Mouse (Mus musculus): ENCODE data around the gene Rgs6. TPM values are rescaled to one million over a fixed set of nuclear protein-coding genes. Genes with fewer than 3 reads are reported as not detected.

Gene Rgs6
- total RNA-seq, 1 experiment from 2014 or later = not detected

- ATAC-seq (ENCODE audit: extremely low read depth, insufficient number of reproducible peaks, low FRiP score, poor library complexity, severe bottlenecking) = no peak
Measured at GRCm38 (mm10) chr12:83044621-83044990, 456.5 kb downstream of the Rgs6 start.

- no peak for ATAC-seq (ENCODE audit: extremely low read depth, insufficient number of reproducible peaks, low FRiP score, poor library complexity, severe bottlenecking)
Measured at GRCm38 (mm10) chr12:83045001-83045531, 457.0 kb downstream of the Rgs6 start.

DNA sequence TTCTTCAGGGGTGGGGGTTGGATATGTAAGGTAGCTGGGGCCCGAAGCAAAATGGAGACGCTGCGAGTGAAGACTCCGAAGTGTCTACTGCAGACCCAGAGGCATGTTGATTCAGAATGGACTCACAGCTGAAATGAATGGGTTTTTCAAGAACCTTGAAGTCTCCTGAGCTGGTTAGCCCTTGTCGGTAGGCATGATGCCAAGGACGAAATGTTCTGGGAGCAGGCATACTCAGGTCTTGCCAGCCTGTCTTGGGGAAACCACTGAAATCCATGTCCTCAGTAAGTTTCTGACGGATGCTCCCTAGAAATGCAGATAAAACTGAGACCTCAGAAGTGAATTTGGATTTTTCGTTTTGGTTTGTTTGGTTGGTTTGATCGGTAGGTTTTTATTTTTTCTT is 458.6 kb downstream of the Rgs6 start:
- ATAC-seq (ENCODE audit: extremely low read depth, insufficient number of reproducible peaks, low FRiP score, poor library complexity, severe bottlenecking) = no peak

DNA sequence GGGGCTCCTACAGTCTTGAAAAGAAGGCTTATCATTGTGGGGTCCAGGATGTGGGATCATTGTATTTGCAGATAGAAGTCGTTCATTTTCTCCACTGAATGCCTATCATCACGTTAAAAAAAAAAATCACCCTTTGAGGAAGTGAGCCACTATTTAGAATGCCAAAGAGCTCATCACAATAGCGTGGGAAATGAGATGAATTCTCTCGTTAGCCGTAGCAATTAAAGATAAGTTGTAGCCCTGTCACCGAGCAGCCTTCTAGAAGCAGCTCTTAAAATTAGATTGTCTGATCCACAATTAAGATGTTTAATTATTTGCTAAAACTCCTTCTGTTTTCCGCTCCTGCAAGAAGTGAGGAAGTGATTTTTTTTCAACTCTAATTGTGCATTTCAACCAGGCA is 459.6 kb downstream of the Rgs6 start:
- no peak for ATAC-seq (ENCODE audit: extremely low read depth, insufficient number of reproducible peaks, low FRiP score, poor library complexity, severe bottlenecking)

- no peak for ATAC-seq (ENCODE audit: extremely low read depth, insufficient number of reproducible peaks, low FRiP score, poor library complexity, severe bottlenecking)
Measured at GRCm38 (mm10) chr12:83050514-83050913, 462.4 kb downstream of the Rgs6 start.

GRCm38 (mm10) chr12:83052391-83052790 is 464.3 kb downstream of the Rgs6 start:
- no peak for ATAC-seq (ENCODE audit: extremely low read depth, insufficient number of reproducible peaks, low FRiP score, poor library complexity, severe bottlenecking)

GRCm38 (mm10) chr12:83055690-83056089 is 467.6 kb downstream of the Rgs6 start:
- ATAC-seq (ENCODE audit: extremely low read depth, insufficient number of reproducible peaks, low FRiP score, poor library complexity, severe bottlenecking) = no peak

DNA sequence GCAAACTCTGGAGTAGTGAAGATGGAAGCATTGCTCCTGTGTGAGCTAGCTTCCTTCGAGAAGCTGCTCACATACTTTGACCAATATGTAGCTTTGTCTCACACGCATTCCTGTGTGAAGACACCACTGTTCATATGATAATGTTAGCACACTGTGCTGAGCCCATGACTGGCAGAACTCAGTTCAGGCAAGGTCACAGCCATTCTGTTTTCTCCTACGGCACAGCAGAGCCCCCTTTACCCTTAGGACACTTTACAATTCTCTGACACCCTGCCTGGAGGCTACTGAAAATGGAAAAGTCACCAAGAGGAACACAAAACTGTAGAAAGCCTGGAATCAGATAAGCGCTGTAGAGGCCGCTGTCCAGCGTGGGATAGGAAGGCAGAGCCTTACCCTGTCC is 478.3 kb downstream of the Rgs6 start:
- no peak for ATAC-seq (ENCODE audit: extremely low read depth, insufficient number of reproducible peaks, low FRiP score, poor library complexity, severe bottlenecking)

DNA sequence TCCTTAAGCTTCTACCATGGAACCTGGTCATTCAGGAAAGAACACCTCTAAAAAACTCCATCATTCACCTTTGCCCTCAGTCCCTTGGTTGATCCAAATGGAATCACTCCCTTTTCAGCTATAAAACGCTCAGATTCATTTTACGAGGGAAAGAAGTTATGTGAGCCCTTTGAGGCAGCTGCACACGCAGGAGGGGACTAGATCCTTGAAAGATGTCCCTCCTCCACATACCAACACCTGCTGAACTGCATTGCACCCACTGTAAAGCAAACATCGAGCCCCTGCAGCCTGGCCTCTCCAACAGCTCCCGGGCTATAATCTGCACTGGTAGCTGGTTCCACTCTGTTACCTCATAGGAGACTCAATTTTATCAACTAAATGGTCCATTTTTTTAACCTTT is 482.8 kb downstream of the Rgs6 start:
- no peak for ATAC-seq (ENCODE audit: extremely low read depth, insufficient number of reproducible peaks, low FRiP score, poor library complexity, severe bottlenecking)

GRCm38 (mm10) chr12:83072181-83072887 is 484.2 kb downstream of the Rgs6 start:
- no peak for ATAC-seq (ENCODE audit: extremely low read depth, insufficient number of reproducible peaks, low FRiP score, poor library complexity, severe bottlenecking)

DNA sequence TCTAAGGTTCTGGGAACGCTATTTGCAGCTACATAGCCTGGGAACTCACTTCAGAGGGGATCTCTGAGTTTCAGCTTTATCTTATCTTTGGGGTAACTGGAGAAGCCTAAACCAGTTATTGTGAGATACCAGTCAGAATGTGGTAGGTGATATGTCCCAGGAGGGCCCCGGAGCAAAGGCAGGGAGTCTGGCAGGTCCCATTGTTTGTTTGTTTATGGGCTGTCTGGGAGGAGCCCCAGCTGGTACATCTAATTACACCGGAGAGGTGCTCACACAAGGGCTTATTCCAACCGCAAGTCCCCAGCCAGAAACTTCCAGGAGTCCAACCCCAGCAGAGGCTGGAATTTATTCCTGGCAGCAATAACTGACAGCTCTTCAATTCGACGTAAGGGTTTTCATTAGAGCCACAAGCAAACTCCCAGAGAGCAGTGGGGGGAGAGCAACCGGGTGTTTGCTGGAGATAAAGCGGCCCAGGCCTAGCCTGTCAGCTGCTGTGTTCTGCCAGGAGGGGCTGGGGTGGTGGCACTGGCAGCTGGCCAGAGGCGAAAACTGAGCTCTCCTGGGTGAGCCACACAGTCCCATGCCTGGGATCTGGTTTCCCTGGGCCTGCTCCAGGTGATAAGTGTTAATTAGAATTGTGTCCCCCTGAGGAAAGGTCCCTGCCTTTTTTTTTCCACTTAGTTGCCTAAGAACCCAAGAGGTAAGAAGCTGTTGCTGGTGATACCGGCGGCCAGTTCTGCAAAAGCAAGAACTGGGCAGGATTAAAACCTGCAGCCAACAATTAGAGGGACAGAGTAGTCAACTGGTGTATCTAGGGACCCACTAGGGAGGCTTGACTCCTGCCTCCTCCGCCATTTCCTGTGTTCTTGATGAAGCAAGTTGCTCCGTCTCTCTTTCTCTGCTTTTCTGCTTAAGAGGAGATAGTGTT is 485.1 kb downstream of the Rgs6 start:
- ATAC-seq (ENCODE audit: extremely low read depth, insufficient number of reproducible peaks, low FRiP score, poor library complexity, severe bottlenecking) = no peak

- no peak for ATAC-seq (ENCODE audit: extremely low read depth, insufficient number of reproducible peaks, low FRiP score, poor library complexity, severe bottlenecking)
Measured at GRCm38 (mm10) chr12:83073879-83074368, 485.8 kb downstream of the Rgs6 start.

- ATAC-seq (ENCODE audit: extremely low read depth, insufficient number of reproducible peaks, low FRiP score, poor library complexity, severe bottlenecking) = no peak
Measured at GRCm38 (mm10) chr12:83076179-83076578, 488.1 kb downstream of the Rgs6 start.

- ATAC-seq (ENCODE audit: extremely low read depth, insufficient number of reproducible peaks, low FRiP score, poor library complexity, severe bottlenecking) = no peak
Measured at GRCm38 (mm10) chr12:83077486-83077885, 489.4 kb downstream of the Rgs6 start.

DNA sequence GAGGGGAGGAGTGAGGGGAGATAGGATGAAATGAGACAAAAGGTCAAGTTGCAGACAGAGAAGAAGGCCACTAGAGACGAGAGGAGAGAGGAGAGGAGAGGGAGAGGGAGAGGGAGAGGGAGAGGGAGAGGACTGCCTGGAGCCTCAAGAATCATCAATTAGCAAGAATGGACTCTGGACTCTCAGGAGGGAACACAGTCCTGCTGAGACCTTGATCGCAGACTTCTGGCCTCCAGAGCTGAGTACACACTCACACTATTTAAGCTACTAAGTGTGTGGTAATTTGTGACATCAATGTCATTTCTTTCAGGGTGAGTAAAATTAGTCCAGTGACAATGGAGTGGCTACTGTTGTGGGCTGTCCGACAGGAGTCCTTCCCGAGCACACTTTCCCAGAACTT is 495.3 kb downstream of the Rgs6 start:
- ATAC-seq (ENCODE audit: extremely low read depth, insufficient number of reproducible peaks, low FRiP score, poor library complexity, severe bottlenecking) = no peak

DNA sequence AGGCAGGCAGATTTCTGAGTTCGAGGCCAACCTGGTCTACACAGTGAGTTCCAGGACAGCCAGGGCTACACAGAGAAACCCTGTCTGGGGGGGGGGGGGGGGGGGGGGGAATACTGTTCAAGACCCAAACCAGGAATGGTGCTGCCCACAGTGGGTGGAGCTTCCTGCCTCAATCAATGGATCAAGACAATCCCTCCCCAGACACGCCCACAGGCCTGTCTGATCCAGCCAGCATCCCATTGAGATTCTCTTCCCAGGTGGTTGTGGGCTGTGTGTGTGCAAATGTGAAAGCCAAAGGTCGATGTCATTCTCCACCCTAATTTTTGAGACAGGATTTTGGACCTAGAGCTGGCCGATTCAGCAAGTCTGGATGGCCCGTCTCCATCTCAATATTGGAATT is 496.5 kb downstream of the Rgs6 start:
- ATAC-seq (ENCODE audit: extremely low read depth, insufficient number of reproducible peaks, low FRiP score, poor library complexity, severe bottlenecking) = no peak

GRCm38 (mm10) chr12:83087010-83087409 is 498.9 kb downstream of the Rgs6 start:
- no peak for ATAC-seq (ENCODE audit: extremely low read depth, insufficient number of reproducible peaks, low FRiP score, poor library complexity, severe bottlenecking)

DNA sequence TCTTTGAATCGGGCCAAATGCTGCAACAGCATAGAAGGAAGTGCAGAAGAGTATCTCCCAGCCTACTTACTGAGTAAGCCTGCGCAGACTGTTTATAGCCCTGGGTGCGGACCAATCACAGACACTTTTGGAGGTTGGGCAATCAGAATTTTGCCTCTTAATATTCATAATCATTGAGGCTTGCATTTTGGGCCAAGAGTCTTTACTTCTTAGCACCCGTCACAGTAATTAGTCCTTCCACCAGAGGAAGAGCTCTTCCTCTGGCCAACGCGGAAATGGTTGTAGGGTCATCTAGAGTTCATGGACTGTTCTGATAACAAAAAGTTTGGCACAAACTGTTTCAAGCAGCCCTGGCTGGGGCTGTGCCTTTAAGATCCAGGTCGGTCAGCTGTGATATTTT is 499.5 kb downstream of the Rgs6 start:
- no peak for ATAC-seq (ENCODE audit: extremely low read depth, insufficient number of reproducible peaks, low FRiP score, poor library complexity, severe bottlenecking)

DNA sequence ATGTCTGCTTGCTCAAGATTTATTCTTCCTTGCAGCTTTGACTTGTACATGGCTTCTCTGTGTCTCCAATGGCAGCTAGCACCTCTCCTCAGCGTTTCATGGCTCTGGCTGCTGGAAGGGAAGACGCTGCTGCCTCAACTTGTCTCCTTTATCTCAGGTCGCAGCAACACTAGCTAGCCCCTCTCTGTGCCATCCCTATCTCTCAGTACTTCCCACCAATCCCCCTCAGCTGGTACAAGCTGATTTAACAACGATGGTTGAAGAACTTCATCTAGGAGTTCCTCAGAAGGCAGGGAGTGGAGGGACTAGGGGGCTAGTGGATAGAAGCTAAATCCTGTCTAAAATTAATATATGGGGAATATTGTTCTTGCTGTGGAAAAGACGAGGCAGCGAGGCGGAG is 503.9 kb downstream of the Rgs6 start:
- ATAC-seq (ENCODE audit: extremely low read depth, insufficient number of reproducible peaks, low FRiP score, poor library complexity, severe bottlenecking) = no peak

GRCm38 (mm10) chr12:83097787-83098186 is 509.7 kb downstream of the Rgs6 start:
- no peak for ATAC-seq (ENCODE audit: extremely low read depth, insufficient number of reproducible peaks, low FRiP score, poor library complexity, severe bottlenecking)
